Mouse (Mus musculus) midbrain, embryonic 15.5 days (tissue): ENCODE data around the gene Gm15557. TPM values are rescaled to one million over a fixed set of nuclear protein-coding genes. Genes with fewer than 3 reads are reported as not detected.

Experiments
- ATAC-seq: fragments of 200-750 bp; cut with Nextera tagmentation; replicated peaks from 2 replicates; pipeline ENCODE4 v1.8.0; 2017; ENCODE audit warnings: moderate TSS enrichment
- H3K27ac ChIP-seq: fragments of 300-500 bp; sonication (generic); 2 replicates; pipeline ENCODE4 v1.5.1; 2015; ENCODE audit warnings: mild to moderate bottlenecking, inconsistent platforms
- H3K27me3 ChIP-seq: fragments of 300-500 bp; sonication (generic); replicated peaks from 2 replicates; pipeline ENCODE4 v1.6.1; 2015; ENCODE audit warnings: inconsistent platforms
- H3K36me3 ChIP-seq: fragments of 300-500 bp; sonication (generic); replicated peaks from 2 replicates; pipeline ENCODE4 v1.6.1; 2015; ENCODE audit warnings: inconsistent platforms
- H3K4me1 ChIP-seq: fragments of 300-500 bp; sonication (generic); 2 replicates; pipeline ENCODE4 v1.6.1; 2015; ENCODE audit warnings: inconsistent platforms
- H3K4me2 ChIP-seq: fragments of 300-500 bp; sonication (generic); 2 replicates; pipeline ENCODE4 v1.6.1; 2015; ENCODE audit warnings: inconsistent platforms, mild to moderate bottlenecking, moderate library complexity
- H3K4me3 ChIP-seq: fragments of 300-500 bp; sonication (generic); 2 replicates; pipeline ENCODE4 v1.5.1; 2015; ENCODE audit warnings: mild to moderate bottlenecking, inconsistent platforms
- H3K9ac ChIP-seq: fragments of 300-500 bp; sonication (generic); 2 replicates; pipeline ENCODE4 v1.6.1; 2015; ENCODE audit warnings: mild to moderate bottlenecking, inconsistent platforms
- H3K9me3 ChIP-seq: fragments of 300-500 bp; sonication (generic); 2 replicates; pipeline ENCODE4 v1.6.1; 2016; ENCODE audit warnings: inconsistent platforms
- WGBS: fragments of 180-500 bp; shearing (Covaris S2); methylation state at CpG from one replicate; pipeline ENCODE4 v1.1.7; 2015; ENCODE audit warnings: mixed read lengths; 5-methylcytosine and 5-hydroxymethylcytosine counted together
- polyA plus RNA-seq: library from polyadenylated mRNA; unstranded; fragments of >200 nt; fragmentation: Nextera tagmentation; extraction: Ambion mirVana; gene quantifications from 2 replicates; pipeline ENCODE4 v1.2.1, GENCODE M21; 2015

Gene Gm15557
- polyA plus RNA-seq, 1 experiment from 2014 or later: not detected

DNA sequence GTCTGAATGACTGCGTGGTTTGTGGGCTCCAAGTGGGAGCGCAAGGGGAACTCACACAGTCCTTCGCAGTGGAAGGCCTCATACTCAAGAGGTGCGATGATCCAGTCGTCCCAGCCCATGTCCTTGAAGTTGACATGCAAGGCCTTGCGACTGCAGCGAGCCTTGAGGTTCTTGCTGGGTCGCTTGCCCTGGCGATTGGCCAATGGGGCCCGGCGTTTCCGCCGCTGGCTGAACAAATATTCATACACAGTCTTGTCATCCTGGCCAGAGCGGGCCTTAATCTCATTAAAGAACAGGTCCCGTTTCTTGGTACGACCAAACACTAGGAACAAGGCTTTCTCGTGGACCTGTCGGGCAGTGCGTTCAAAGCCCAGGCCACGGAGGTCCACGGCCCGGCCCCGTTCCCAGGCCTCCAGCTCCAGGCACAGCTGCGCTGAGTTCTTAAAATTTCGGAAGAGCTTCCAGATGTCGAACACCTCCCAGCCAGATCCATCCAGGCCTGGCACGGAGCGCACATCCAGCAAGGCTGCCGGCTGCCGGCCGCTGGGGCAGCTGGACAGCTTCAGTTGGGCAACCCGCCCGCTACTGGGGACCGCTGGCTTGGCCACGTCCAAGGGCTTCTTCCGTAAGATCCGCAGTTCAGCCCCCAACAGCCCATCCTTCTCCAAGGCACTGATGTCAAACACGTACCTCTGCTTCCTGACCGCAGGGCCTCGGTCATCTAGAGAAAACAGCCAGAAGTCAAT is 1.3 kb downstream of the Gm15557 start:
- H3K9ac ChIP-seq: no peak overlapping the region
- peaks cover 14% of the 10 kb centered on the region for H3K4me1 ChIP-seq
- H3K4me2 ChIP-seq: no peak overlapping the region
- H3K27me3 ChIP-seq: 0 out of 2 replicates have a peak, but pooled peaks cover 2% of the 10 kb centered on the region
- H3K27ac ChIP-seq: no peak overlapping the region
- 92% methylated on average over 40 of the region's 40 CpGs for WGBS
- H3K9me3 ChIP-seq: no peaks in the 10 kb centered on the region
- no peak overlapping the region for H3K4me3 ChIP-seq
- ATAC-seq: no peak
- no peaks in the 10 kb centered on the region for H3K36me3 ChIP-seq

DNA sequence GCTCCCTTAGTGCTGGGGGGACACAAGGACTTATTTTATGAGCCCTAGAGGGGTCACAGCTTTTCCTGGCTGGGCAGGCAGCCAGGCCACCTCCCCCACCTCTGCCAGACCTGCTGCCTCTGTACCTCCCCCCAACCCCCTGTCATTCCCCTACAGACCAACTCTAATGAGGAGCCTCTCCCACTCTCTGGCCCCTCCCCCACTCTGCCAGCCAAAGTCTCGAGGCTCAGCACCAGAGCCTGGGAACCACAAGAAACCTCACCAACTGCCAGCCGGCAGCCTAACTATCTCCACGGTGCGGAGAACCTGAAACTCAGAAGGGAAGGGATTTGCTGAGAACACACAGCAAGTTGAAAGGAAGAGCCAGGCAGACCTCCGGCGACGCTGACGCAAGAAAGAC is 2.9 kb downstream of the Gm15557 start:
- Histone ChIP-seq H3K9ac (no peak overlapping the region), H3K4me2 (peak overlapping the region; percentile 28)
- WGBS: 2% methylated on average over 8 of the region's 8 CpGs

DNA sequence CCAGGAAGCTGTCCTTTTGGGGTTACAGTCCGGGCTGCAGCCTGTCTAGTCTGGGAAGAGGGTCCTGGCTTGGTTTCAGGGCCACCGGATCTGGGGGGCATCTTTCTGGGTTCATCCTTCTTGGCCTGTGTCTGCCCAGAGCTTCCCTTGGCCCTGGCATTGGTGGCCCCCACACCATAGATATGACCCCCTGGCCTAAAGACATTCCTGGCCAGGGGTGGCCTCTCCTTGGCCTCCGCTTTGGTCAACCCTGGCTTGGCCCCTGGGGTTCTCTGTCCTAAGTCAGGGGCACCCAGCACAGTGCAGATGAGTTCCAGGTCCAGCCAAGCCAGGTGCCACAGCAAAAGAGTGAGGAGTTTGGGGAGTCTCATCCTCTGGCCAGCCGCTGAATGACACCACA is 4.2 kb downstream of the Gm15557 start:
- no peaks in the 10 kb centered on the region for H3K36me3 ChIP-seq
- H3K4me2 ChIP-seq: no peak overlapping the region
- no peaks in the 10 kb centered on the region for H3K9me3 ChIP-seq
- H3K9ac ChIP-seq: no peak overlapping the region
- no peak overlapping the region for H3K4me3 ChIP-seq
- H3K27ac ChIP-seq: no peak overlapping the region
- peaks cover 14% of the 10 kb centered on the region for H3K4me1 ChIP-seq
- H3K27me3 ChIP-seq: 0 out of 2 replicates have a peak, but pooled peaks cover 2% of the 10 kb centered on the region
- 72% methylated on average over 4 of the region's 4 CpGs for WGBS
- ATAC-seq: no peak

More for the DNA sequence above, 2.9 kb downstream of the Gm15557 start:
- no peak for ATAC-seq
- peaks cover 14% of the 10 kb centered on the region for H3K4me1 ChIP-seq
- H3K9me3 ChIP-seq: no peaks in the 10 kb centered on the region
- no peak overlapping the region for H3K4me3 ChIP-seq
- H3K36me3 ChIP-seq: no peaks in the 10 kb centered on the region
- no peak overlapping the region for H3K27ac ChIP-seq
- H3K27me3 ChIP-seq: 0 out of 2 replicates have a peak, but pooled peaks cover 2% of the 10 kb centered on the region

DNA sequence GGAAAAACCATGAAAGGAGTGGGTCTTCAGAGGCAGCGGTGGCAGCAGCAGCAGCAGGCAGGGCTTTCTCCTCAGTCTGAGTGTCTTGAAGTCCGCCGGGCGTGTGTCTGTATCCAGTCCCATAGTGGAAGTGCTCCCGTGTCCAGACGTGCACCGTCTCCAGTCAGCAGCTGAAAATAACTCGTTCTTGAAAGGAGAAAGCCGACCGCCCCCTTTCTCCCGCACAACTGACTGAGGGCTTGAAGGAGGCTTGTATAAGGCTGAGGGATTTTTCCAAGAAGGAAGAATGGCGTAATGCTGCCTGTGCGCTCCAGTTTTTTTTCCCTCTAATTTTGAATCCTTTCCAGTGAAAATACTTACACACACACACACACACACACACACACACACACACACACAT is 4.6 kb downstream of the Gm15557 start, which contains the start of gene Gdf5:
Gene Gdf5 (minus strand): TSS at position 244 of the 400 bp plus-strand sequence.
- Histone ChIP-seq H3K4me2 (no peak within 1 kb of the TSS), H3K36me3 (no peaks in the 10 kb centered on the region), H3K27ac (no peak within 1 kb of the TSS), H3K4me3 (no peak within 1 kb of the TSS), H3K27me3 (0 out of 2 replicates have a peak, but pooled peaks cover 2% of the 10 kb centered on the region), H3K9ac (no peak within 1 kb of the TSS), H3K9me3 (no peaks in the 10 kb centered on the region), H3K4me1 (peaks cover 14% of the 10 kb centered on the region)
- WGBS: 38% methylated on average over 13 of the region's 13 CpGs
- no peak for ATAC-seq

DNA sequence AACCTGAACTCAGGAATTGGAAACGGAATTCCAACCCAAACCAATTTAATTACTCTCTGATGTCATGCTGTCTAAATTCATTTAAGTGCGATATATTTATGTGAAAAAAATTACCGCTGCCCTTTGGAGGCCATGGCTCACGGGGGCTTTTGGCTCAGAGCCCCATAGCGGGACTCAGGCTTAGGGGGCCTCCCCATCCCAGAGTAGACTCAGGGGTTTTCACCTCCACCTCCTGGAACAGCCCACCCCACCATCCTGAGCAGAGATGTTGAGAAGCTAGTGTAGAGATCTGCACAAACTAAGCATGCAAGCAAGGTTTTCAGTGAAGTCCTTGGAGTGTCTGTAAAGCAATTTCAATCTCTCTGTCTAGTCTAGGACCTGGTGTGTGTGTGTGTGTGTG is 5.1 kb downstream of the Gm15557 start:
- Histone ChIP-seq H3K4me1 (peaks cover 14% of the 10 kb centered on the region), H3K4me3 (no peak overlapping the region), H3K4me2 (no peak overlapping the region), H3K27ac (no peak overlapping the region), H3K27me3 (0 out of 2 replicates have a peak, but pooled peaks cover 2% of the 10 kb centered on the region), H3K9me3 (no peaks in the 10 kb centered on the region), H3K9ac (no peak overlapping the region), H3K36me3 (no peaks in the 10 kb centered on the region)
- 61% methylated on average over 5 of the region's 5 CpGs for WGBS
- ATAC-seq: no peak

DNA sequence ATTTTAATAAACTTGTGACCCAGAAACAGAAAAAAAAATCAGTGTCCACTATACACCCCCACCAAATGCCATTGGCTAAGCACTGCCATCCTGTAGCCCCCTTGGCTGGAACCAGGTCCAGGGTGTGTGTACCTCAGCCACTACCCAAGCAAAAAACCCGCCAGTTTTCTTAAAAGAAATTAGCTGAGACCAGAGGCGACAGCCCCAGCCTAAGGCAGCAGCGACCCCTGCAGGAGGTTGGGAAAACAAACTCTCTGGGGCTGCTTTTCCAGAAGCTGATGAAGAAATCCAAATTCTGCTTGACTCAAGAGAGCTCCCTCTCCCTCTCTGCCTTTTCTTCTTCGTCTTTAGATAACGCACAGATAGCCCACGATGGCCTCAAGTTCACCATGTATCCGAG is 5.5 kb downstream of the Gm15557 start:
- H3K9ac ChIP-seq: no peak overlapping the region
- H3K27me3 ChIP-seq: 0 out of 2 replicates have a peak, but pooled peaks cover 2% of the 10 kb centered on the region
- no peak overlapping the region for H3K4me2 ChIP-seq
- no peaks in the 10 kb centered on the region for H3K36me3 ChIP-seq
- no peak overlapping the region for H3K27ac ChIP-seq
- WGBS: 4% methylated on average over 7 of the region's 7 CpGs
- peaks cover 14% of the 10 kb centered on the region for H3K4me1 ChIP-seq
- no peaks in the 10 kb centered on the region for H3K9me3 ChIP-seq
- ATAC-seq: no peak
- no peak overlapping the region for H3K4me3 ChIP-seq

DNA sequence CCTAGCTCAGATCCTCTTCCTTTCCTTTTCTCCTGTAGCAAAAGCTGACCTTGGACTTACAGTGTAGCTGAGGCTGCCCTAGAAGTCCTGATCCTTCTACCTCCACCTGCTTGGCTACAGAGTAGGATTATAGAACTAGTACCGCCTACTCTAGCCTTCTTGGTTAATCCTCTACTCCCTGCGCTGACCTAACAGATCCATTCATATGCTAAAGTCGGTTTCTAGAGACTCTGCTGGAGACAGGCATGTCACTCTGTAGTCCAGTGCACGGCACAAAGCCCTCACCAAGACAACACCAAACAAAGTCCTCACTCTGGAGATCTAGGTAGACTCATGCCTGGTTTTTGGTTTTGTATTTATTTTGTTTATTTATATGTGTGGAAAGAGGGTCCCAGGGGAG is 6.0 kb downstream of the Gm15557 start:
- Histone ChIP-seq H3K27me3 (0 out of 2 replicates have a peak, but pooled peaks cover 2% of the 10 kb centered on the region), H3K4me2 (no peak overlapping the region), H3K9ac (no peak overlapping the region), H3K36me3 (no peaks in the 10 kb centered on the region), H3K4me3 (no peak overlapping the region), H3K9me3 (no peaks in the 10 kb centered on the region), H3K27ac (no peak overlapping the region), H3K4me1 (peaks cover 14% of the 10 kb centered on the region)
- 2% methylated on average over 4 of the region's 4 CpGs for WGBS
- ATAC-seq: no peak

DNA sequence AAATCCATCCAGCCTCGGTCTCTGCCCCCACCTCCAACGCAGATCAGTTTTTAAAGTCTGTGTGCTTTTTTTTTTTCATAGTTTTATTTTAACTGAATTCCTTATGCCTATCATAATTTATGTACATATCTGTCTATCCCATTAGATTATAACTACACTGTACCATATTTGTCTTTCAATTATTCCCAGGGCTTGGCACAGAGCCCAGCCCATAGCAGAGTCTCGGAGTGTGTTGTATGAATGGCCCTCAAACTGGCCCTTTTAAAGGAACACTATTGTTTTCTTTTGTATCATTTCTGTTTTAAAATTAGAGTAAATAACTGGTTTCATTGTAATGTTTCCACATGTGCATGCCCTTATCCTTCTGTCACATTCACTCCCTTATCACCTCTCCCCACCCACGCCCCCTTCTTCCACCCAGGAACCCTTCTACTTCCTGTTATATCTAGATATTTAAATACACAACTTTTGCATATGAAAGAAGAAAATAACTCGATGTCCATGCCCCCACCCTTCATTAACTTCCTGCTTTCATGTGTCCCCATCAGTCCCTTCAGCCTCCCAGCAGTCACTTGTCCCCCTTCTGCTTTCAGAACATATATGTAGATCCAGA is 7.0 kb downstream of the Gm15557 start:
- no peak overlapping the region for H3K27ac ChIP-seq
- no peak overlapping the region for H3K4me3 ChIP-seq
- no peaks in the 10 kb centered on the region for H3K9me3 ChIP-seq
- 67% methylated on average over 5 of the region's 5 CpGs for WGBS
- H3K36me3 ChIP-seq: no peaks in the 10 kb centered on the region
- H3K27me3 ChIP-seq: 0 out of 2 replicates have a peak, but pooled peaks cover 2% of the 10 kb centered on the region
- H3K4me2 ChIP-seq: no peak overlapping the region
- H3K9ac ChIP-seq: no peak overlapping the region
- H3K4me1 ChIP-seq: peaks cover 14% of the 10 kb centered on the region
- ATAC-seq: no peak

DNA sequence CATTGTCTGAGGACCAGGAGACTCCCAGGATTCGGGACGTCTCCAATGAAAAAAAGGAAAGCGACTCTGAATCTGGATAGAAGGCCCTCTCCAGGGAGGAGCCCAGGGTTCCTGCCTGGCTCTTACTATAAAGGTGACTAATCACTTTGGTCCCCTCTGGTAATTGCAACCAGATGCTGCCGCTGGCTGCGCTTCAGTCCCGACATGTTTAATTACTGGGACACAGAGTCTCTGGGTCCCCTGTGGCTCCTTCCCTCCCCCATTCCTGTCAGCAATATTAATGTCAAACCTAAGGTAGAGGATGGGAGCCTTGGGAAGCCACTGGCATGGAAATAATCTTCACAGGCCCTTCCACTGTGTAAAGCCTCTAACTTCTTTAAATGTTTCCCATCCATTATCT is 8.8 kb downstream of the Gm15557 start:
- Histone ChIP-seq H3K4me3 (no peak overlapping the region), H3K9ac (no peak overlapping the region), H3K27me3 (0 out of 2 replicates have a peak, but pooled peaks cover 2% of the 10 kb centered on the region), H3K9me3 (no peaks in the 10 kb centered on the region), H3K27ac (no peak overlapping the region), H3K36me3 (no peaks in the 10 kb centered on the region), H3K4me2 (no peak overlapping the region), H3K4me1 (peaks cover 6% of the 10 kb centered on the region; the same call in 1 of the 2 replicates)
- 33% methylated on average over 6 of the region's 6 CpGs for WGBS
- ATAC-seq: no peak

DNA sequence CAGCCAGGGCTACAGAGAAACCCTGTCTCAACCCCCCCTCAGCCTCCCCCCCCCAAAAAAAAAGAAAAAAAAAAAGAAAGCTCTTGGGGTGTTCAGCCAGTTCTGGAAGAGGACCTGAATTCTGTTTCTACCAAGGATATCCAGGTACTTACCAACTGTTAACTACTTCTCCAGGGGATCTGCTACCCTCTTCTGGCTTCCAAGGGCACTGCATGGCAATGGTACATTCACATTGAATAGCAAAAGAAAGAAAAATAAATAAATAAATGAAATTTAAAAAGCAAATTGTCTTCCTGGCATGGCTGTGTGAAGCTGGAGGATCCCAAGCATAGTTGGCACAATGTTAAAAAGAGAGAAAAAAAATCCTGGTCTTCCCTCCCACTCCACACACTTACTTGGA is 11.5 kb downstream of the Gm15557 start:
- Histone ChIP-seq H3K27ac (no peak overlapping the region), H3K27me3 (no peaks in the 10 kb centered on the region), H3K9ac (no peak overlapping the region), H3K9me3 (no peaks in the 10 kb centered on the region), H3K36me3 (no peaks in the 10 kb centered on the region), H3K4me1 (peaks cover under 1% of the 10 kb centered on the region; the same call in 1 of the 2 replicates), H3K4me2 (no peak overlapping the region), H3K4me3 (no peak overlapping the region)
- no peak for ATAC-seq

DNA sequence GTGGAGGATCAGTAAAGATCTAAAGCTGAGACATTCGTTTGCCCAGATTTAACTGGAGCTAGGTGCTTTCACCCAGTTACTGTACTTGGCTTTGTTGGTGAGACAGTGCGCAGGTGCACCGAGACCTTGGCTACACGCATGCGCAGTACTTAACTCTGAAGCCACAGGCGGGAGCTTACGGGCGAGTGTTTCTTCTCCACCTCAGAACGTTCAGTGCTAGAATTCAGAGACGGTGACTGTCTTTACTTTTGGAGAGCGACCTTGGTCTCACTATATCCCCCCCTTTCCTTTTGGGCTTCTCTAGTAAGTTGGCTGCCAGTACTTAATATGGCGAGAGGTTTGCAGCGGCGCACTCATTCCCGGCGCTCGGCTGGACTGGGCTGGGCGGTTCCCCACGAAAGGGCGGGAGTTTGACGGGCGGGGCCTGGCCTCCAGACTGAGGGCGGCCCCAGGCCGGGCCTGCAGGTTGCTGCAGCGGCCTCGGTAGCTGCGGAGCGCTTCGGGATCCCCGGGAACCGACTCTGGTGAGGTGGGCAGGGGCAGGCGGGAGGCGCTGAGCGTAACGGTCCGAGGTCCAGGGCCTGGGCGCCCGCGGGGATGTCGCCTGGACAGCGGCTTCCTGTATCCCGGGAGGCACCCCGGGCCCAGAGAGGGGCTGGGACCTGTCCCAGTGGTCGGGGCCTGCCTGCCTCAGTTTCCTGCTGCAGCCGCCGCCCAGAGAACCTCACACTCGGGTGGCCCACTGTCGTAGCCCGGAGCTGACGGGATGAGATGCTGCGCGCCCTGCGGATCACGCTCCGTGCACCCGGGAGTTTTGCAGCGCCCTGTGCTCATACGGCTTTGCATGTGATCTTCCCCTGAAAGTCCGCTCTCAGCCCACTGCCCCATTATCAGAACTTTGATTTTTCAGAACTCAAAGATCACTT is 15.9 kb downstream of the Gm15557 start, which contains the start of gene Cep250:
Gene Cep250 (plus strand): TSS at position 325 of the 926 bp plus-strand sequence.
- Histone ChIP-seq H3K36me3 (no peaks in the 10 kb centered on the region), H3K4me1 (peaks cover 9% of the 10 kb centered on the region), H3K9me3 (no peaks in the 10 kb centered on the region), H3K27me3 (no peaks in the 10 kb centered on the region), H3K27ac (peak within 1 kb of the TSS; percentile 94), H3K9ac (peak within 1 kb of the TSS; percentile 99), H3K4me3 (peak within 1 kb of the TSS; percentile 91), H3K4me2 (peak within 1 kb of the TSS; percentile 71)
- ATAC-seq: peak; percentile 97
- under 1% methylated on average over 59 of the region's 59 CpGs for WGBS

DNA sequence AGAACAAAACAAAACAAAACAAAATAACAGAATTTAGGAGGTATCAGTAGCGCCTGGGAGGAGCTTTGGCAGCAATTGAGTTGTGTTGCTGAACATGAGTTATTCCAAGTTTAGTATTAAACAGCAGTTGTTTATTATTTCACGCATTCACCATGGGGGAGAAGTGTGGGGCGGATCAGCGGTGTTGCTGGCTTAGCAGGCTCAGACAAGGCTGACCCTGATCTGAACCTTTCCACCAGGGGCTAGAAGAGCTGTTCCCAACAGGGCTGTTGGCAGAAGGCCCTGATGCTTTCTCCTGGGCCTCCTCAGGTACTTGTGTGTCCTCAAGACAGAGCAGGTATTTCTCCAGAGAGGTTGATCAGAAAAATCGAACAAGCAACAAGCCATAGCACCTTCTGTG is 19.5 kb downstream of the Gm15557 start:
- WGBS: 90% methylated on average over 5 of the region's 5 CpGs
- no peaks in the 10 kb centered on the region for H3K27me3 ChIP-seq
- no peaks in the 10 kb centered on the region for H3K9me3 ChIP-seq
- no peak overlapping the region for H3K4me3 ChIP-seq
- H3K27ac ChIP-seq: no peak overlapping the region
- peaks cover 9% of the 10 kb centered on the region for H3K4me1 ChIP-seq
- H3K36me3 ChIP-seq: peaks cover 10% of the 10 kb centered on the region
- no peak for ATAC-seq
- H3K4me2 ChIP-seq: no peak overlapping the region
- no peak overlapping the region for H3K9ac ChIP-seq
